Mouse (Mus musculus): ENCODE data around the gene Samd4b.

DNA sequence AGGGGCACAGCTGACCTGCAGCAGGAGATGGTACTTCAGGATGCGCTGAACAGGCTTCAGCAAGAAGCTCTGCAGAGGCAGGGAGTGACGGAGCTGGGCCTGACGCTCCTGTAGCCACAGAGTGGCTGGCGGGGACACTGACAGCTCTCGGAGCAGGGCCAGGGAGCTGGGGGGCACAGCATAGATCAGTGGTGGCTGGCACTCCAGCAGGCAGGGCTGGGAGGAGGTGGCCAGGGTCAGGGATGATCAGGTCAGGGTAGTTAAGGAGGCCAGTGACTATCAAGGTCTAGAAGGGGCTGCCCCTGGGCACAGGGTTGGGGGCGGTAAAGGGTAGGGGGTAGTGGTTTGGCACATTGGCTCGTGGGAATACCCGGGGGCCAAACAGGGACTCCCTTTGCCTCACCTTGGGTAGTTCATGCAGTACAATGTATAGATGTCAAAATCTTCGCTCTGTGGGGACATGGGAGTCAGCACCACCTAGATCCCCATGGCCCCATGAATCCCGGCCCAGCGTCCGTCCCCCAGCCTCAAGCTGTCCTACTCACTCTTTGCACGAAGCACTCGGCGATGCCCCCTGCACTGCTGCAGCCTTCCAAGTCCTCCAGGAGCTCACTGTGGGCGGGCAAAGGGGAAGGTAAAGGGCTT, 229.5 kb downstream of the Samd4b start:
- no peak for TF ChIP-seq CTCF (IDR thresholded peaks at IDR 0.05; ENCODE audit: borderline replicate concordance, insufficient read depth, low read depth, low read length)
- TF ChIP-seq POLR2A (IDR thresholded peaks at IDR 0.05; ENCODE audit: borderline replicate concordance, insufficient read depth, low read length), result no peak
